Mouse (Mus musculus) lung, embryonic 14.5 days (tissue): ENCODE measurements at regions not wholly inside any gene's neighbourhood (a gene's known extent, or its start where the extent isn't known, plus 50 kb on each side); places are given as distances from the start of the nearest gene placed in this dataset.
A peak's percentile ranks its signal among the peaks of the same experiment; 100 is the strongest.

Source experiments
- ATAC-seq: fragments of 200-750 bp; cut with Nextera tagmentation; 2 replicates; pipeline ENCODE4 v1.8.0; 2017; ENCODE audit warnings: mild to moderate bottlenecking, moderate TSS enrichment, moderate library complexity; ENCODE audit not compliant: insufficient read depth
- DNase-seq: peaks from one replicate; pipeline ENCODE4 v3.0.0-alpha.2; 2015
- H3K27ac ChIP-seq: fragments of 300-500 bp; sonication (generic); 2 replicates; pipeline ENCODE4 v1.5.1; 2014; ENCODE audit warnings: low read depth, mild to moderate bottlenecking, moderate library complexity
- H3K27me3 ChIP-seq: fragments of 300-500 bp; sonication (generic); 2 replicates; pipeline ENCODE4 v1.6.1; 2014; ENCODE audit warnings: low read length, control low read depth; ENCODE audit not compliant: insufficient read depth
- H3K36me3 ChIP-seq: fragments of 300-500 bp; sonication (generic); 2 replicates; pipeline ENCODE4 v1.6.1; 2014; ENCODE audit warnings: control low read depth; ENCODE audit not compliant: insufficient read depth
- H3K4me1 ChIP-seq: fragments of 300-500 bp; sonication (generic); 2 replicates; pipeline ENCODE4 v1.6.1; 2014; ENCODE audit warnings: antibody characterized with exemption, control low read depth; ENCODE audit not compliant: insufficient read depth
- H3K4me2 ChIP-seq: fragments of 300-500 bp; sonication (generic); 2 replicates; pipeline ENCODE4 v1.6.1; 2014; ENCODE audit warnings: mild to moderate bottlenecking
- H3K4me3 ChIP-seq: fragments of 300-500 bp; sonication (generic); 2 replicates; pipeline ENCODE4 v1.5.1; 2014; ENCODE audit warnings: low read depth, low read length
- H3K9ac ChIP-seq: fragments of 300-500 bp; sonication (generic); 2 replicates; pipeline ENCODE4 v1.6.1; 2014
- H3K9me3 ChIP-seq: fragments of 300-500 bp; sonication (generic); 2 replicates; pipeline ENCODE4 v1.6.1; 2016; ENCODE audit warnings: low read depth, low read length, control low read depth
- CTCF ChIP-seq: IDR thresholded peaks from 2 replicates; pipeline ENCODE4 v1.5.1; 2016; ENCODE audit warnings: antibody characterized with exemption, low read depth
- WGBS: fragments of 180-500 bp; shearing (Covaris S2); extraction: QIAGEN DNeasy Blood & Tissue Kit; methylation state at CpG from one replicate; pipeline ENCODE4 v1.1.7; 2014; 5-methylcytosine and 5-hydroxymethylcytosine counted together

GRCm38 (mm10) chr5:61613232-61613631 lies 195.4 kb upstream of the G6pd2 start:
- DNase-seq = no peak
- 94% methylated on average over 3 of the region's 3 CpGs for WGBS
- H3K4me2 ChIP-seq = no peak overlapping the region
- ATAC-seq = no peak
- no peak overlapping the region for H3K27ac ChIP-seq
- H3K4me3 ChIP-seq = no peak overlapping the region
- H3K36me3 ChIP-seq = no peaks in the 10 kb centered on the region
- no peaks in the 10 kb centered on the region for H3K9me3 ChIP-seq
- no peaks in the 10 kb centered on the region for H3K4me1 ChIP-seq
- no peak for TF ChIP-seq CTCF
- no peaks in the 10 kb centered on the region for H3K27me3 ChIP-seq
- H3K9ac ChIP-seq = no peak overlapping the region

DNA sequence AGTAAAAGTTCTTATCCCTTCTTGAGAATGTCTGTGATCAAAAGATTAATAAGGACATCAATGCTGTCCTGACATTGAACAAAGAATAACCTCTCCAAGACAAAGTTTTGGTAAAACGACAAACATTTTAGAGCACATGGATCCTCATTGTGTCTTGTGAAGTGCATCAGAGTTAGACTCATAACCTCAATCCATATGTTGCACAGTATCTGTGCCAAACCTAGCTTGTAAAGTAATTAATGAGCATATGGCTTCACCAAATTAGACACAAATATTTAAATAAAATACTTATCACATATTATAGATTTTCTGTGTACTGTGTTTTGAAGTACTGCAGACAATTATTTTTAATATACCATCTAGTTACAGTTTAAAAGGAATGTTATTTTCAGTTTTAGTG lies 178.2 kb upstream of the G6pd2 start:
- ATAC-seq (no peak), DNase-seq (no peak)
- Histone ChIP-seq H3K4me3 (no peak overlapping the region), H3K27ac (no peak overlapping the region), H3K9ac (no peak overlapping the region), H3K4me1 (no peaks in the 10 kb centered on the region), H3K27me3 (no peaks in the 10 kb centered on the region), H3K4me2 (no peak overlapping the region), H3K9me3 (no peaks in the 10 kb centered on the region), H3K36me3 (no peaks in the 10 kb centered on the region)
- TF ChIP-seq CTCF = no peak
- WGBS = 85% methylated on average over 1 of the region's 1 CpGs

DNA sequence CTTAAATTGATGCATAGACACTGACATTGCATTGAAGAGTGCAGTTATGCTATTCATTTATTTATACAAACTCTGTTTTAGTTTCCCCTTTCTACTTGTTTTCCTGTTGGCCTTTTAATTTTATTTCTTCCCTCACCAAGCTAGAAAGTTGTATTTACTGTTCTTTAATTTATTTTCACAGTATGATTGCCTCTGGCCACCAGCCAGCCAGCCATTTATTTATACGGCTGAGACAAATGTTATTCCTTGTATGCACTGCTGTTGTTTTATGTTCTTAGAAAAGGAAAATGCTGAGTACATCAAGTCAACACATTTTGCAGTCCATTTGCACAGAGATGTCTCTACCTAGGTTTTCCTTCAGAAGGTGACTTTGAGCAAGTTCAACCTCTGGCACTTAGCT lies 161.9 kb upstream of the G6pd2 start:
- no peaks in the 10 kb centered on the region for H3K9me3 ChIP-seq
- ATAC-seq = no peak
- 58% methylated on average over 1 of the region's 1 CpGs for WGBS
- no peaks in the 10 kb centered on the region for H3K36me3 ChIP-seq
- peak; percentile 4 for DNase-seq
- H3K4me2 ChIP-seq = no peak overlapping the region
- H3K27me3 ChIP-seq = no peaks in the 10 kb centered on the region
- no peak overlapping the region for H3K9ac ChIP-seq
- H3K27ac ChIP-seq = no peak overlapping the region
- no peaks in the 10 kb centered on the region for H3K4me1 ChIP-seq
- no peak for TF ChIP-seq CTCF
- no peak overlapping the region for H3K4me3 ChIP-seq
